Mouse (Mus musculus): ENCODE measurements at regions not wholly inside any gene's neighbourhood (a gene's known extent, or its start where the extent isn't known, plus 50 kb on each side); places are given as distances from the start of the nearest gene placed in this dataset.

- H3K4me2 ChIP-seq (ENCODE audit: insufficient read depth, low read depth, poor library complexity, severe bottlenecking), result no peak overlapping the region
- peaks cover under 1% of the 10 kb centered on the region for H3K27me3 ChIP-seq (replicated peaks)
- dilution Hi-C loops (cut with MboI; ENCODE audit: extremely low pct_ligation_motif_present, extremely low pct_unique_long_range_greater_than_20kb, low sequenced_read_pairs) (no loop called here), in situ Hi-C loops (cut with MboI; ENCODE audit: low pct_ligation_motif_present, low pct_unique_long_range_greater_than_20kb, low sequenced_read_pairs) (no loop called here)
- no peak for DNase-seq (ENCODE audit: extremely low read depth)
- H3K36me3 ChIP-seq (replicated peaks in 1 of 2; ENCODE audit: control insufficient read depth in 1 of 2, insufficient read depth in 1 of 2, low read length in 1 of 2), result no peaks in the 10 kb centered on the region
- H3K79me2 ChIP-seq (replicated peaks; ENCODE audit: control insufficient read depth, extremely low read depth, insufficient read depth, poor library complexity, severe bottlenecking), result no peaks in the 10 kb centered on the region
- H3K4me3 ChIP-seq (replicated peaks in 1 of 3; ENCODE audit: low read depth in 2 of 3, low read length in 2 of 3, poor library complexity in 1 of 3), result no peak overlapping the region
- H3K9ac ChIP-seq (ENCODE audit: insufficient read depth, low read depth), result no peak overlapping the region
- H3K27ac ChIP-seq (ENCODE audit: insufficient read depth, low read depth), result no peak overlapping the region
- H3K4me1 ChIP-seq (ENCODE audit: control insufficient read depth in 1 of 2, insufficient read depth in 2 of 2), result no peaks in the 10 kb centered on the region
- no peaks in the 10 kb centered on the region for H3K9me3 ChIP-seq (replicated peaks; ENCODE audit: low read length)
- no peak for TF ChIP-seq ZNF384 (IDR thresholded peaks at IDR 0.05; ENCODE audit: low read depth, low read length)
- no peak for TF ChIP-seq POLR2AphosphoS2 (IDR thresholded peaks at IDR 0.05; ENCODE audit: low read depth, low read length)
- no peak for TF ChIP-seq MYC (IDR thresholded peaks at IDR 0.05; ENCODE audit: low read depth, low read length)
- TF ChIP-seq TCF12 (IDR thresholded peaks at IDR 0.05; ENCODE audit: low read depth, low read length), result no peak
- no peak for TF ChIP-seq NRF1 (IDR thresholded peaks at IDR 0.05; ENCODE audit: low read depth, low read length)
- TF ChIP-seq SMC3 (IDR thresholded peaks at IDR 0.05; ENCODE audit: low read depth, low read length), result no peak
- no peak for TF ChIP-seq RCOR1 (conservative IDR thresholded peaks at IDR 0.05; ENCODE audit: low read depth, low read length)
- TF ChIP-seq ZC3H11A (IDR thresholded peaks at IDR 0.05; ENCODE audit: low read depth, low read length), result no peak
- no peak for TF ChIP-seq ZKSCAN1 (IDR thresholded peaks at IDR 0.05; ENCODE audit: borderline replicate concordance, low read depth, low read length)
- no peak for TF ChIP-seq MAFK (IDR thresholded peaks at IDR 0.05; ENCODE audit: insufficient replicate concordance, low read length)
- TF ChIP-seq PAX5 (IDR thresholded peaks at IDR 0.05; ENCODE audit: low read length), result no peak
- TF ChIP-seq JUN (IDR thresholded peaks at IDR 0.05; ENCODE audit: insufficient read depth, low read depth, low read length), result no peak
- no peak for TF ChIP-seq MAX (IDR thresholded peaks at IDR 0.05; ENCODE audit: low read length)
- no peak for TF ChIP-seq USF2 (conservative IDR thresholded peaks at IDR 0.05; ENCODE audit: low read depth, low read length)
- no peak for TF ChIP-seq BHLHE40 (IDR thresholded peaks at IDR 0.05; ENCODE audit: low read depth, low read length)
- no peak for TF ChIP-seq GABPA (IDR thresholded peaks at IDR 0.05; ENCODE audit: insufficient replicate concordance, low read depth, low read length)
These were observed 90.1 kb upstream of the Ankfn1 start for GRCm38 (mm10) chr11:89867575-89867974.

GRCm38 (mm10) chr11:89856184-89856769, 78.8 kb upstream of the Ankfn1 start:
- no peaks in the 10 kb centered on the region for H3K79me2 ChIP-seq (replicated peaks; ENCODE audit: control insufficient read depth, extremely low read depth, insufficient read depth, poor library complexity, severe bottlenecking)
- H3K4me2 ChIP-seq (ENCODE audit: insufficient read depth, low read depth, poor library complexity, severe bottlenecking), result no peak overlapping the region
- H3K27me3 ChIP-seq (replicated peaks), result peaks cover 25% of the 10 kb centered on the region
- in situ Hi-C loops (cut with MboI; ENCODE audit: low pct_ligation_motif_present, low pct_unique_long_range_greater_than_20kb, low sequenced_read_pairs) (no loop called here), dilution Hi-C loops (cut with MboI; ENCODE audit: extremely low pct_ligation_motif_present, extremely low pct_unique_long_range_greater_than_20kb, low sequenced_read_pairs) (no loop called here)
- H3K4me3 ChIP-seq (replicated peaks in 1 of 3; ENCODE audit: low read depth in 2 of 3, low read length in 2 of 3, poor library complexity in 1 of 3), result no peak overlapping the region
- H3K4me1 ChIP-seq (ENCODE audit: control insufficient read depth in 1 of 2, insufficient read depth in 2 of 2), result no peaks in the 10 kb centered on the region
- TF ChIP-seq PAX5 (IDR thresholded peaks at IDR 0.05; ENCODE audit: low read length) (no peak), MAZ (IDR thresholded peaks at IDR 0.05; ENCODE audit: low read depth, low read length) (no peak), GABPA (IDR thresholded peaks at IDR 0.05; ENCODE audit: insufficient replicate concordance, low read depth, low read length) (no peak), USF2 (conservative IDR thresholded peaks at IDR 0.05; ENCODE audit: low read depth, low read length) (no peak), ZKSCAN1 (IDR thresholded peaks at IDR 0.05; ENCODE audit: borderline replicate concordance, low read depth, low read length) (no peak), MAX (IDR thresholded peaks at IDR 0.05; ENCODE audit: low read length) (no peak), IRF4 (IDR thresholded peaks at IDR 0.05; ENCODE audit: low read depth, low read length) (no peak), POLR2AphosphoS2 (IDR thresholded peaks at IDR 0.05; ENCODE audit: low read depth, low read length) (no peak), RAD21 (IDR thresholded peaks at IDR 0.05; ENCODE audit: low read depth, low read length) (no peak)
- H3K9ac ChIP-seq (ENCODE audit: insufficient read depth, low read depth), result no peak overlapping the region
- no peak for DNase-seq (ENCODE audit: extremely low read depth)
- H3K36me3 ChIP-seq (replicated peaks in 1 of 2; ENCODE audit: control insufficient read depth in 1 of 2, insufficient read depth in 1 of 2, low read length in 1 of 2), result no peaks in the 10 kb centered on the region
- H3K9me3 ChIP-seq (replicated peaks; ENCODE audit: low read length), result no peaks in the 10 kb centered on the region
- H3K27ac ChIP-seq (ENCODE audit: insufficient read depth, low read depth), result no peak overlapping the region

Measured in CH12.LX (cell line).